Mouse (Mus musculus) neural tube, embryonic 12.5 days (tissue): ENCODE measurements around the gene Slc44a4. TPM values are rescaled to one million over a fixed set of nuclear protein-coding genes. Genes with fewer than 3 reads are reported as not detected.
"Not testable (repeated sequence)": the region's sequence is repeated elsewhere in the genome, so short reads cannot be mapped to it uniquely, and the experiment has no call there.

ENCODE experiments used
- ATAC-seq: fragments of 200-750 bp; cut with Nextera tagmentation; 2 replicates; pipeline ENCODE4 v1.8.0; 2017; ENCODE audit warnings: low read depth, mild to moderate bottlenecking, moderate TSS enrichment, moderate library complexity; ENCODE audit not compliant: low FRiP score
- H3K27ac ChIP-seq: fragments of 300-500 bp; sonication (generic); 2 replicates; pipeline ENCODE4 v1.5.1; 2016
- H3K27me3 ChIP-seq: fragments of 300-500 bp; sonication (generic); replicated peaks from 2 replicates; pipeline ENCODE4 v1.6.1; 2016; ENCODE audit warnings: mild to moderate bottlenecking
- H3K36me3 ChIP-seq: fragments of 300-500 bp; sonication (generic); 2 replicates; pipeline ENCODE4 v1.6.1; 2016; ENCODE audit warnings: mild to moderate bottlenecking
- H3K4me1 ChIP-seq: fragments of 300-500 bp; sonication (generic); 2 replicates; pipeline ENCODE4 v1.6.1; 2016
- H3K4me2 ChIP-seq: fragments of 300-500 bp; sonication (generic); replicated peaks from 2 replicates; pipeline ENCODE4 v1.6.1; 2016; ENCODE audit warnings: mild to moderate bottlenecking
- H3K4me3 ChIP-seq: fragments of 300-500 bp; sonication (generic); 2 replicates; pipeline ENCODE4 v1.5.1; 2016
- H3K9ac ChIP-seq: fragments of 300-500 bp; sonication (generic); 2 replicates; pipeline ENCODE4 v1.6.1; 2016; ENCODE audit warnings: mild to moderate bottlenecking
- H3K9me3 ChIP-seq: fragments of 300-500 bp; sonication (generic); 2 replicates; pipeline ENCODE4 v1.6.1; 2016; ENCODE audit warnings: mild to moderate bottlenecking
- WGBS: fragments of 180-500 bp; shearing (Covaris S2); methylation state at CpG from one replicate; pipeline ENCODE4 v1.1.7; 2016; 5-methylcytosine and 5-hydroxymethylcytosine counted together
- polyA plus RNA-seq: library from polyadenylated mRNA; unstranded; fragments of >200 nt; fragmentation: Nextera tagmentation; extraction: Ambion mirVana; gene quantifications from 2 replicates; pipeline ENCODE4 v1.2.1, GENCODE M21; 2016

Gene Slc44a4
- polyA plus RNA-seq, 1 experiment from 2014 or later: not detected

GRCm38 (mm10) chr17:34900826-34901225 lies 13.4 kb upstream of the Slc44a4 start:
- H3K27me3 ChIP-seq, H3K9me3 ChIP-seq, H3K9ac ChIP-seq, ATAC-seq, H3K27ac ChIP-seq, H3K4me3 ChIP-seq: not testable (repeated sequence)
- Histone ChIP-seq H3K4me1 (peaks cover 25% of the 10 kb centered on the region), H3K4me2 (0 out of 2 replicates have a peak overlapping the region, but pooled peaks have one; percentile 98), H3K36me3 (peaks cover 48% of the 10 kb centered on the region)

DNA sequence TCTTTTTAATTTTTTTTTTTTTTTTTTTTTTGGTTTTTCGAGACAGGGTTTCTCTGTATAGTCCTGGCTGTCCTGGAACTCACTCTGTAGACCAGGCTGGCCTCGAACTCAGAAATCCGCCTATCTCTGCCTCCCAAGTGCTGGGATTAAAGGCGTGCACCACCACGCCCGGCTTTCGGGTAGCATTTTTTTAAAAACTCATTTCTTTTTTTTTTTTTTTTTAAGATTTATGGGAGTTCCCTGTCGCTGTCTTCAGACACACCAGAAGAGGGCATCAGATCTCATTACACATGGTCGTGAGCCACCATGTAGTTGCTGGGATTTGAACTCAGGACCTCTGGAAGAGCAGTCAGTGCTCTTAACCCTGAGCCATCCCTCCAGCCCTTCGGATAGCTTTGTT lies 12.3 kb upstream of the Slc44a4 start:
- H3K27me3 ChIP-seq: not testable (repeated sequence)

GRCm38 (mm10) chr17:34902895-34903294 lies 11.4 kb upstream of the Slc44a4 start:
- ATAC-seq: no peak
- no peak overlapping the region for H3K9ac ChIP-seq
- H3K27me3 ChIP-seq: no peaks in the 10 kb centered on the region
- H3K36me3 ChIP-seq: peaks cover 62% of the 10 kb centered on the region
- H3K27ac ChIP-seq: no peak overlapping the region
- H3K4me3 ChIP-seq: no peak overlapping the region
- H3K4me2 ChIP-seq: no peak overlapping the region
- H3K9me3 ChIP-seq: no peaks in the 10 kb centered on the region
- WGBS: 92% methylated on average over 9 of the region's 9 CpGs
- peaks cover 5% of the 10 kb centered on the region for H3K4me1 ChIP-seq

More for the DNA sequence above, 12.3 kb upstream of the Slc44a4 start:
- not testable (repeated sequence) for H3K4me2 ChIP-seq, H3K9ac ChIP-seq, ATAC-seq, H3K9me3 ChIP-seq, H3K4me3 ChIP-seq, H3K27ac ChIP-seq
- WGBS: 89% methylated on average over 9 of the region's 10 CpGs
- Histone ChIP-seq H3K4me1 (peaks cover 14% of the 10 kb centered on the region), H3K36me3 (peaks cover 52% of the 10 kb centered on the region)

DNA sequence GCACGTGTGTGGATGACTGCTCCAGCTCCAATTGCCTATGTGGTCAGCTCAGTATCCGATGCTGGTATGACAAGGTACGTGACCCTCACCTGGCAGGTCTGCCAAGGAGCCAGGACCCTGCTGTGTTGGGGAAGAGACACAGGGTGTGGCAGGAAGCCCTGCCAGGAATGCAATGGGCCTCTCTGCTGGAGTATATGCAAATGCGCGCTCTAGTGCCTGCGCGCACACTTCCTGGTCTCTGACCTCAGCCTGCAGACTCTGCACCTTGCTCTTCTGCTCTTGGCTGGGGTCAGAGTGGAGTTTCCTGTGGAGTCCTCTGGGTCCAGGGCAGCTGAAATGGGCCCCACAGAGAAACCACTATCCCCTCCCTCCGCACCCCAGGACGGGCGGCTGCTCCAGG lies 3.3 kb upstream of the Slc44a4 start:
- peak overlapping the region; percentile 7; the same call in 1 of the 2 replicates for H3K4me3 ChIP-seq
- H3K4me1 ChIP-seq: no peaks in the 10 kb centered on the region
- no peaks in the 10 kb centered on the region for H3K9me3 ChIP-seq
- H3K36me3 ChIP-seq: peaks cover 81% of the 10 kb centered on the region
- 93% methylated on average over 10 of the region's 10 CpGs for WGBS
- H3K4me2 ChIP-seq: no peak overlapping the region
- ATAC-seq: no peak
- no peak overlapping the region for H3K27ac ChIP-seq
- no peaks in the 10 kb centered on the region for H3K27me3 ChIP-seq
- no peak overlapping the region for H3K9ac ChIP-seq

DNA sequence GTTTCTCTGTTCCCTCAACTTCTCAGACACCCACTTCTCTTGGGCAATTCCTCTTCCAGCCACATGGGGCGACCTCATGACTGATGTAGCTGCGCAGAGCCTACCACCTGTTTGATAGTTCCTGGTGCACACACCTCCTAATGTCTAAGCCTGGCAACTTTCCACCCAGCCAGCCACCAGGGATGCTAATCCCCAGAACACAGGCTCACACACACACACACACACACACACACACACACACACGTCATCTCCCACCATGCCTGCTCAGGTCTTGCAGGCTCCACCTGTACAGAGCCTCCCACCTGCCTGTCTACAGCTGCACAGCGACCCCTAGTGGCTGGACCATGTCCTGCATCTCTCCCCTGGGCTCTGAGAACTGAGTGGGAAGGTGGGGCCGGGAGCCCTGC lies 2.3 kb upstream of the Slc44a4 start:
- peak; percentile 48; the same call in 1 of the 2 replicates for ATAC-seq
- H3K27ac ChIP-seq: no peak overlapping the region
- H3K4me2 ChIP-seq: no peak overlapping the region
- peaks cover 71% of the 10 kb centered on the region for H3K36me3 ChIP-seq
- 48% methylated on average over 5 of the region's 5 CpGs for WGBS
- H3K4me1 ChIP-seq: no peaks in the 10 kb centered on the region
- no peaks in the 10 kb centered on the region for H3K9me3 ChIP-seq
- H3K9ac ChIP-seq: no peak overlapping the region
- no peak overlapping the region for H3K4me3 ChIP-seq
- H3K27me3 ChIP-seq: no peaks in the 10 kb centered on the region

DNA sequence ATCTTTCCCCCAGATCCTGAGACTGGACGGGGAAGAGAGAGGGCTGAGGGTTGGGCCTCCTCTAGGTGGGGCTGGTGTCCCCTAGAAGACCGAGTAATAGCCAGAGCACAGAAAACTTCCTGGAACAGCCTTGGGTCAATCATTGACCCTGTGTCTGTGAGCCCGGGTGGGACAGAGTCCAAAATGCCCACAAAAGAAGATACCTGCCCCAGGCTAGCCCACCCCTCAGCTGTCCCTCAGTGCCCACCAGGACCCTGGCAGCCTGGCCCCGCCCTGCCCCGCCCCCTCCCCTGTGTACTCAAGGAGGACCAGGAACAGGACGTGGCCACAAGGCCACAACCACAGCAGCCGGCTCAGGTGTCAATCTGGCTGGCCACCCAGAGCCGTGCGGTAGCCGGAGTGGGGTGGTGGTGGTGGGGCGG lies 1.2 kb downstream of the Slc44a4 start:
- no peak overlapping the region for H3K27ac ChIP-seq
- H3K9ac ChIP-seq: no peak overlapping the region
- no peak overlapping the region; the same call in 1 of the 2 replicates for H3K4me2 ChIP-seq
- H3K4me1 ChIP-seq: no peaks in the 10 kb centered on the region
- no peak overlapping the region for H3K4me3 ChIP-seq
- H3K27me3 ChIP-seq: no peaks in the 10 kb centered on the region
- ATAC-seq: no peak
- no peaks in the 10 kb centered on the region for H3K9me3 ChIP-seq
- peaks cover 36% of the 10 kb centered on the region for H3K36me3 ChIP-seq
- 27% methylated on average over 11 of the region's 11 CpGs for WGBS

- no peak overlapping the region for H3K9ac ChIP-seq
- H3K27me3 ChIP-seq: no peaks in the 10 kb centered on the region
- H3K4me1 ChIP-seq: no peaks in the 10 kb centered on the region
- no peak overlapping the region for H3K4me3 ChIP-seq
- peaks cover 27% of the 10 kb centered on the region for H3K36me3 ChIP-seq
- no peaks in the 10 kb centered on the region for H3K9me3 ChIP-seq
- H3K4me2 ChIP-seq: no peak overlapping the region
- 90% methylated on average over 5 of the region's 5 CpGs for WGBS
- no peak overlapping the region for H3K27ac ChIP-seq
- no peak for ATAC-seq
Observed at GRCm38 (mm10) chr17:34916316-34916715, 2.0 kb downstream of the Slc44a4 start.

GRCm38 (mm10) chr17:34917188-34917587 lies 2.9 kb downstream of the Slc44a4 start:
- no peaks in the 10 kb centered on the region for H3K9me3 ChIP-seq
- H3K9ac ChIP-seq: no peak overlapping the region
- no peak overlapping the region for H3K4me3 ChIP-seq
- H3K4me1 ChIP-seq: no peaks in the 10 kb centered on the region
- no peaks in the 10 kb centered on the region for H3K27me3 ChIP-seq
- H3K4me2 ChIP-seq: no peak overlapping the region
- WGBS: 86% methylated on average over 9 of the region's 9 CpGs
- H3K27ac ChIP-seq: no peak overlapping the region
- H3K36me3 ChIP-seq: peaks cover 19% of the 10 kb centered on the region
- ATAC-seq: no peak

DNA sequence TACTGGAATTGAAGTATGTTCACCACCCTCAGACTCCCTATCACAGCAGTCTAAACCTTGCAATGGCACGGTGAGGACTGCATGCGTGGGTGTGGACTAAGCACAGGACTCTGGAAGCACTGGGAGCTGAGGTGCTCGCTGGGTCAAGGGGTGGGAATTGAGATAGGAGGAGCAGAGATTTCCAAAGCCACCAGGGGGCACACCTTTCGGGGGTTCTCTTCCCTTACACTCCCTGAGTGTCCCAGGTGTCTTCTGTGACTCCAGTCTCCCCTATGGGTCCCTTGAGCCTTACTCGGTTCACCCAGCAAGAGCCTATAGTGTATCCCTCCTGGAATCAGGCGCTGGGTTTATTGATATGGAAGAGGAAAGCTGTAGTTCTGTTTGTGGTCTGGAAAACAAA lies 8.7 kb downstream of the Slc44a4 start:
- no peak overlapping the region for H3K4me2 ChIP-seq
- no peak overlapping the region for H3K27ac ChIP-seq
- 58% methylated on average over 6 of the region's 6 CpGs for WGBS
- no peaks in the 10 kb centered on the region for H3K9me3 ChIP-seq
- no peak for ATAC-seq
- H3K36me3 ChIP-seq: no peaks in the 10 kb centered on the region
- H3K4me3 ChIP-seq: no peak overlapping the region
- no peak overlapping the region for H3K9ac ChIP-seq
- H3K27me3 ChIP-seq: no peaks in the 10 kb centered on the region
- H3K4me1 ChIP-seq: no peaks in the 10 kb centered on the region

DNA sequence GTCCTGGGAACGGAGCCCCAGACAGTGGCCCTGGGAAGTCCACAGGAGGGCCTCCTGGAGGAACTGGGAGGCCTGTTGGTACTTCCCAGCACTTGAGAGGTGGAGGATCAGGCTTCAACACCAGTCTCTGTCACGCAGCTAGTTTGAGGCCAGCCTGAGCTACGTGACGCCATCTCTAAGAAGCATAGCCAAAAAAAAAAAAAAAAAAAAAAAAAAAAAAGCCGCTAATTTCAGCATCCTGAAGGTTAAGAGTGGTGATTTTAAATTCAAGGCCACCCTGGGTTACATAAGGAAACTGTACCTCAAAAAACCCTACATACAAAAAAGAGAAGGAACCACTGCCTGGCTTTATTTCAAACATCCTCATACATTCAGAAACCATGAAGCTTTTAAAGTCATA lies 10.0 kb downstream of the Slc44a4 start:
- Histone ChIP-seq H3K36me3 (no peaks in the 10 kb centered on the region), H3K4me1 (no peaks in the 10 kb centered on the region), H3K27ac (no peak overlapping the region), H3K4me3 (no peak overlapping the region), H3K27me3 (no peaks in the 10 kb centered on the region), H3K4me2 (no peak overlapping the region), H3K9ac (no peak overlapping the region), H3K9me3 (no peaks in the 10 kb centered on the region)
- 69% methylated on average over 5 of the region's 5 CpGs for WGBS
- no peak for ATAC-seq

DNA sequence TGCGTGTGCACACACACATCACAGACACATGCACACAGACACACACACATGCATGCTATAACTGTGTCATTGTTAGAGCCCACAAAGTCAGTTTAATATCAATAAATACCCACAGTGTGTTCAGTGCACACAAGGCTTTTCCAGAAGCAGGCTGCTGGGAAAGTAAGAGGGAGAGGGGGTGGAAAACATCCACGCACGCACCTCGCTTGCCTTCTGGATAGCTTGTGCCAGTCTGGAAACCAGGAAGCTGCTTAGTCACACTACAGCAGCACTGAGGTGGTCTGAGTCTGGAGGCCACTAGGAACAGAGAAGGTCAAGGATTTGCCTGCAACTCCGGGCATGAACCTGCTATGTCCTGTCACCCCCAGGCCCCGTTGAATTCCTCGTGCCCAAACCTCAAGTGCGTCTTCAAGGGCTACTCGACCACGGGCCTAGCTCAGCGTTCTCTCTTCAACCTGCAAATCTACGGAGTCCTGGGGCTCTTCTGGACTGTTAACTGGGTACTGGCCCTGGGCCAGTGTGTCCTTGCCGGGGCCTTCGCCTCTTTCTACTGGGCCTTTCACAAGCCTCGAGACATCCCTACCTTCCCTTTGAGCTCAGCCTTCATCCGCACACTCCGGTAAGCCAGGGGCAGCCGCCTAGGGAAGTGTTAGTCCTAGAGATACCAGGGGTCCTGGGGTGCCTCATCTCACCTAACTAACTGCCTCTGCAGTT lies 13.2 kb downstream of the Slc44a4 start:
- Histone ChIP-seq H3K4me2 (no peak overlapping the region), H3K4me1 (peaks cover 11% of the 10 kb centered on the region; the same call in 1 of the 2 replicates), H3K27me3 (no peaks in the 10 kb centered on the region), H3K27ac (no peak overlapping the region), H3K9me3 (no peaks in the 10 kb centered on the region), H3K4me3 (no peak overlapping the region), H3K36me3 (no peaks in the 10 kb centered on the region), H3K9ac (no peak overlapping the region)
- ATAC-seq: no peak
- 89% methylated on average over 18 of the region's 18 CpGs for WGBS

- no peaks in the 10 kb centered on the region for H3K27me3 ChIP-seq
- H3K9me3 ChIP-seq: no peaks in the 10 kb centered on the region
- no peak for ATAC-seq
- H3K27ac ChIP-seq: no peak overlapping the region
- 0 out of 2 replicates have a peak, but pooled peaks cover 2% of the 10 kb centered on the region for H3K36me3 ChIP-seq
- no peak overlapping the region for H3K4me2 ChIP-seq
- H3K9ac ChIP-seq: no peak overlapping the region
- H3K4me1 ChIP-seq: peaks cover 11% of the 10 kb centered on the region; the same call in 1 of the 2 replicates
- no peak overlapping the region for H3K4me3 ChIP-seq
- 65% methylated on average over 4 of the region's 4 CpGs for WGBS
Observed at GRCm38 (mm10) chr17:34928841-34929240, 14.6 kb downstream of the Slc44a4 start.
